In the genomic region with DNA sequence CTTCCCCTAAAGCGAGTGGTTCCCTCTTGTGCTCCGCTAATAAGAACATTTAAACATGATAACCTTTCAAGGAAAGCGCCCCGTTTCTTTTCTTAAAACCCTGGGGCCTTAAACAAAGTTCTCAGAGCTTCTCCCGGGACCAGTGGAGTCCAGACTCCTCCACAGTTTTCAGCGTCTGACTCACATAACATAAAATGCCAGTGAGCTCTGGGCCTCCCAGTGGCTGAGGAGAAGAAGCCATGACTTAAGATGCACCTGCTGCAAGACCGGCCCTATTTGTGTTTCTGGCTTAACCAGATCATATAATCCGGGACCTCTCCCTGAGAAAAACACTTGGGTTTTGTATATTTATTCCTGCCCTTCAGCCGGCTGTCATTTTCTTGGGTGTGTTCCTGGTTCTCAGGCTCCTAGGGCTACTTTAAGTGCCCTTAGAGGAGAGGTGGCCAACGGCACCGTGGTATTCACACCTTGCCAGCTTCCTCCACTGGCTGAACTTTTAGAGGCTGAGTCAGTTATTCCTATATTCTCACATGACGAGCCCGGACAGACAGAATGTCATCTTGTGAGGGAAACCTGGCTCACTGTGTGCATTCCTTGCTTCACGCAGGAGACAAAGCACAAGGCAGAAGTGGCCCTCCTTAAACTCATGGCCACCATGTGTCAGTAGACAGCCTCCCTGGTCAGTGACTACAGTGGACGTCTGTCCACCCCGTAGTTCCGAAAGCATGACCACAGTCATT, we compare ENCODE assay signal across 28 mouse cellular contexts. TPM values are rescaled to one million over a fixed set of nuclear protein-coding genes. Genes with fewer than 3 reads are reported as not detected.
DNase-seq lines count a peak whose midpoint lies in the region; ATAC-seq and TF ChIP-seq lines count a peak whose summit lies in the region.
"Had no signal": no experiment of that assay in that cellular context is flagged by ENCODE, and none has a peak within 500 bp of the region (broad histone marks: within the 10 kb centered on the region; RNA-seq: fewer than 3 reads in every experiment).

No protein-coding gene starts in this region.

- no peak overlapping the region for H3K9ac ChIP-seq in lung, postnatal 0 days (replicated peaks; ENCODE audit: low read depth)
- no peak overlapping the region for H3K9ac ChIP-seq in hindbrain, embryonic 13.5 days
- H3K9ac ChIP-seq: embryonic facial prominence, embryonic 12.5 days; forebrain, embryonic 13.5 days; forebrain, postnatal 0 days; heart, embryonic 15.5 days; hindbrain, embryonic 15.5 days had no signal

- TF ChIP-seq EP300 in lung, postnatal 0 days (IDR thresholded peaks at IDR 0.05), result no peak

- H3K27me3 ChIP-seq in lung, postnatal 0 days (replicated peaks; ENCODE audit: insufficient read depth, low read length), result no peaks in the 10 kb centered on the region
- no peaks in the 10 kb centered on the region for H3K27me3 ChIP-seq in hindbrain, embryonic 13.5 days
- H3K27me3 ChIP-seq: embryonic facial prominence, embryonic 12.5 days; forebrain, embryonic 13.5 days; heart, embryonic 15.5 days; hindbrain, embryonic 15.5 days had no signal

- H3K9me3 ChIP-seq in lung, postnatal 0 days (ENCODE audit: low read length), result no peaks in the 10 kb centered on the region
- H3K9me3 ChIP-seq in hindbrain, embryonic 13.5 days, result no peaks in the 10 kb centered on the region
- H3K9me3 ChIP-seq: embryonic facial prominence, embryonic 12.5 days; forebrain, embryonic 13.5 days; G1E; heart, embryonic 15.5 days; hindbrain, embryonic 10.5 days; hindbrain, embryonic 15.5 days had no signal

- peak; percentile 16; the same call in 1 of the 2 replicates for ATAC-seq in lung, postnatal 0 days
- no peak for ATAC-seq in hindbrain, embryonic 13.5 days (ENCODE audit: low FRiP score)
- ATAC-seq: CD4-positive, CD25-positive, alpha-beta regulatory T cell, adult 4 months; forebrain, embryonic 13.5 days; forebrain, postnatal 0 days had no signal

- no peak overlapping the region for H3K27ac ChIP-seq in lung, postnatal 0 days (ENCODE audit: low read length)
- no peak overlapping the region for H3K27ac ChIP-seq in hindbrain, embryonic 13.5 days
- H3K27ac ChIP-seq: embryonic facial prominence, embryonic 12.5 days; forebrain, embryonic 13.5 days; heart, adult 2 months; heart, embryonic 15.5 days; hindbrain, embryonic 10.5 days; hindbrain, embryonic 15.5 days had no signal

- peaks cover 3% of the 10 kb centered on the region; the same call in 1 of the 2 replicates for H3K4me1 ChIP-seq in lung, postnatal 0 days (ENCODE audit: insufficient read depth, low read depth, low read length)
- 0 out of 2 replicates have a peak, but pooled peaks cover 3% of the 10 kb centered on the region for H3K4me1 ChIP-seq in hindbrain, embryonic 13.5 days (replicated peaks)
- H3K4me1 ChIP-seq: embryonic facial prominence, embryonic 12.5 days; forebrain, embryonic 13.5 days; hindbrain, embryonic 15.5 days had no signal

- intact Hi-C loops in gastrocnemius, postnatal 14 days (cut with DNase I; ENCODE audit: low total_unique reads), result no loop called here

- no peak overlapping the region for H3K4me2 ChIP-seq in lung, postnatal 0 days (replicated peaks; ENCODE audit: low read depth, low read length)
- H3K4me2 ChIP-seq in hindbrain, embryonic 13.5 days, result no peak overlapping the region
- H3K4me2 ChIP-seq: embryonic facial prominence, embryonic 12.5 days; forebrain, embryonic 13.5 days; heart, embryonic 11.5 days; heart, embryonic 15.5 days; hindbrain, embryonic 15.5 days had no signal

- no peaks in the 10 kb centered on the region for H3K36me3 ChIP-seq in lung, postnatal 0 days (ENCODE audit: insufficient read depth, low read length)
- no peaks in the 10 kb centered on the region for H3K36me3 ChIP-seq in hindbrain, embryonic 13.5 days
- H3K36me3 ChIP-seq: embryonic facial prominence, embryonic 12.5 days; G1E; heart, embryonic 15.5 days; hindbrain, embryonic 10.5 days; hindbrain, embryonic 15.5 days had no signal

- TF ChIP-seq CTCF in lung, postnatal 0 days (IDR thresholded peaks at IDR 0.05), result 0 out of 2 replicates have a peak, but pooled peaks have one; percentile 4

- no peak overlapping the region for H3K4me3 ChIP-seq in lung, postnatal 0 days (ENCODE audit: low read depth, low read length)
- H3K4me3 ChIP-seq in hindbrain, embryonic 13.5 days, result no peak overlapping the region
- H3K4me3 ChIP-seq: embryonic facial prominence, embryonic 12.5 days; forebrain, embryonic 13.5 days; heart, adult 2 months; heart, embryonic 15.5 days; hindbrain, embryonic 10.5 days; hindbrain, embryonic 15.5 days had no signal

- DNase-seq in gastrocnemius, postnatal 14 days, result peak; percentile 16
- no peak for DNase-seq in gastrocnemius, postnatal 4 days (ENCODE audit: low spot score in 2 of 2)
- DNase-seq in lung, postnatal 0 days (ENCODE audit: low spot score), result peak; percentile 25
- no peak for DNase-seq in lung, postnatal 14 days
- DNase-seq in gastrocnemius, postnatal 25 days, result peak; percentile 27
- DNase-seq in right cerebral cortex, postnatal 10 days (ENCODE audit: low spot score in 2 of 2), result no peak
- DNase-seq: adrenal gland, postnatal 10 days; B cell, adult 2 months; cerebellum, adult 11-12 months; cerebellum, adult 9-10 months; cerebellum, postnatal 25 days; forebrain, postnatal 0 days; heart, adult 2 months; heart, postnatal 14 days; kidney, adult 11 months had no signal

- WGBS in lung, postnatal 0 days, result 60% methylated on average over 17 of the region's 17 CpGs
- WGBS in hindbrain, embryonic 13.5 days, result 88% methylated on average over 17 of the region's 17 CpGs

RNA-seq across cellular contexts. Expression of a gene that starts 12.8 kb away (rescaled TPM):
- 10 to 100 TPM in 1 of 2 experiments, 1 to 10 TPM in 1; 9.2 to 11.7 TPM for total RNA-seq in gastrocnemius, postnatal 14 days (2021)
- total RNA-seq in gastrocnemius, postnatal 4 days (2021), result 10 to 100 TPM; 10.9 to 12.7 TPM
- 0.15 and 0.43 TPM in 2 replicates for polyA plus RNA-seq in lung, postnatal 0 days (2015; fragmentation: Nextera tagmentation; extraction: Ambion mirVana)
- 10 to 100 TPM; 18.2 to 18.6 TPM for total RNA-seq in gastrocnemius, postnatal 25 days (2021)
- 0.08 and 0.14 TPM in 2 replicates for polyA plus RNA-seq in hindbrain, embryonic 13.5 days (2015; fragmentation: Nextera tagmentation; extraction: Ambion mirVana)
- total RNA-seq: forebrain, postnatal 0 days; G1E had no signal
- polyA plus RNA-seq: CD4-positive, CD25-positive, alpha-beta regulatory T cell, adult 4 months; G1E; hindbrain, embryonic 10.5 days had no signal

RNA-seq across cellular contexts. Expression of a gene that starts 26.5 kb away (rescaled TPM):
- total RNA-seq in gastrocnemius, postnatal 14 days (2021), result not detected
- not detected for total RNA-seq in gastrocnemius, postnatal 4 days (2021)
- not detected in 2 replicates for polyA plus RNA-seq in lung, postnatal 0 days (2015; fragmentation: Nextera tagmentation; extraction: Ambion mirVana)
- not detected for total RNA-seq in gastrocnemius, postnatal 25 days (2021)
- not detected in 2 replicates for polyA plus RNA-seq in hindbrain, embryonic 13.5 days (2015; fragmentation: Nextera tagmentation; extraction: Ambion mirVana)
- total RNA-seq: adrenal gland, postnatal 10 days; adrenal gland, postnatal 4 days; forebrain, postnatal 0 days; G1E; gastrocnemius, adult 8-10 months; heart, adult 2 months; heart, postnatal 14 days had no signal
- polyA plus RNA-seq: brain, embryonic 14.5 days; CD4-positive, CD25-positive, alpha-beta regulatory T cell, adult 4 months; cortical plate, adult 2 months; embryonic facial prominence, embryonic 12.5 days; forebrain, embryonic 13.5 days; forebrain, postnatal 0 days; G1E; heart, adult 2 months; heart, embryonic 11.5 days; heart, embryonic 15.5 days; hindbrain, embryonic 10.5 days; hindbrain, embryonic 15.5 days had no signal

RNA-seq across cellular contexts. Expression of a gene that starts 46.3 kb away (rescaled TPM):
- total RNA-seq in gastrocnemius, postnatal 14 days (2021), result not detected
- total RNA-seq in gastrocnemius, postnatal 4 days (2021), result under 1 TPM; 0.18 to 0.20 TPM
- 0.45 and 0.58 TPM in 2 replicates for polyA plus RNA-seq in lung, postnatal 0 days (2015; fragmentation: Nextera tagmentation; extraction: Ambion mirVana)
- total RNA-seq in gastrocnemius, postnatal 25 days (2021), result not detected
- not detected in 2 replicates for polyA plus RNA-seq in hindbrain, embryonic 13.5 days (2015; fragmentation: Nextera tagmentation; extraction: Ambion mirVana)
- total RNA-seq: adrenal gland, postnatal 10 days; adrenal gland, postnatal 4 days; forebrain, postnatal 0 days; G1E had no signal
- polyA plus RNA-seq: CD4-positive, CD25-positive, alpha-beta regulatory T cell, adult 4 months; embryonic facial prominence, embryonic 12.5 days; forebrain, embryonic 13.5 days; forebrain, postnatal 0 days; hindbrain, embryonic 10.5 days; hindbrain, embryonic 15.5 days had no signal

RNA-seq across cellular contexts. Expression of a gene that starts 48.3 kb away (rescaled TPM):
- 10 to 100 TPM; 16.2 to 17.3 TPM for total RNA-seq in gastrocnemius, postnatal 14 days (2021)
- total RNA-seq in gastrocnemius, postnatal 4 days (2021), result 10 to 100 TPM; 25.9 to 28.3 TPM
- polyA plus RNA-seq in lung, postnatal 0 days (2015; fragmentation: Nextera tagmentation; extraction: Ambion mirVana), result 29.5 and 34.2 TPM in 2 replicates
- total RNA-seq in gastrocnemius, postnatal 25 days (2021), result 10 to 100 TPM; 20.3 to 22.9 TPM
- polyA plus RNA-seq in hindbrain, embryonic 13.5 days (2015; fragmentation: Nextera tagmentation; extraction: Ambion mirVana), result 46.1 and 49.7 TPM in 2 replicates

Comparison
In these comparisons a context has a peak if more than half of its experiments do, and no peak if none do; other contexts are left out.
1. DNase-seq: peak in gastrocnemius, postnatal 14 days (single experiment), lung, postnatal 0 days (single experiment) and gastrocnemius, postnatal 25 days (single experiment); none in gastrocnemius, postnatal 4 days (0 of 2), lung, postnatal 14 days (single experiment) and right cerebral cortex, postnatal 10 days (0 of 2).